Mouse (Mus musculus) liver, adult 2 months (tissue): ENCODE data around the gene Rcbtb2.

ENCODE experiments used
- CTCF ChIP-seq: fragments of 200-500 bp; IDR thresholded peaks from 2 replicates; pipeline ENCODE4 v1.5.1; 2011; ENCODE audit warnings: low read depth, low read length, control low read depth
- POLR2A ChIP-seq: fragments of 200-500 bp; IDR thresholded peaks from 2 replicates; pipeline ENCODE4 v1.6.1; 2011; ENCODE audit warnings: low read length, control low read depth; ENCODE audit not compliant: insufficient read depth; ENCODE audit errors: extremely low read depth

DNA sequence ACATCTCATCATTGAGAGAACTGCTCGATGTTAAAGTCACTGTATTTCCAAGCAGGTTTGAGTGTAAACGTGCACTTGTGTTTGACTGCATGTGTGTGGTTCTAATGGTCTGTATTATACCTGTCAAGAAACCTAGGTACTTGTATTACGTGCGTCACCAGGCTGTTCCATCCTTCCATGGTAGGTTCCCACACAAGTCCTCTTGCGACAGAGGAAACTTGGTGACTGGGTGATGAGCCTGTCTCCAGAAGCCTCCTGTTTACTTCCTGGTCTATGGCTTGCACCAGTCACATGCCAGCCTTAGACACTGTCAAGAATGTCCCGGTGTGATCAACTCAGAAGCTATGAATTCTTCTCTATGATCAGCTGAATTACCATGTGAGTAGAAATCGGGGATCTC lies 15.6 kb downstream of the Rcbtb2 start:
- TF ChIP-seq CTCF (no peak), POLR2A (no peak)
